Mouse (Mus musculus): ENCODE results near the gene Fetub. TPM values are rescaled to one million over a fixed set of nuclear protein-coding genes. Genes with fewer than 3 reads are reported as not detected.

Fetub gene
- total and polyA plus RNA-seq, 3 experiments = 0.96 TPM; not detected in 2

- H3K27ac ChIP-seq (ENCODE audit: control insufficient read depth, low read depth, low read length) = peak overlapping the region; percentile 93
- no peaks in the 10 kb centered on the region for H3K9me3 ChIP-seq (replicated peaks; ENCODE audit: insufficient read depth, low read length)
- no peaks in the 10 kb centered on the region for H3K27me3 ChIP-seq (ENCODE audit: control insufficient read depth in 1 of 2, insufficient read depth in 2 of 2, low read length in 2 of 2)
- peak overlapping the region; percentile 55; the same call in 1 of the 2 replicates for H3K9ac ChIP-seq (ENCODE audit: control insufficient read depth, low read depth, low read length, poor library complexity, severe bottlenecking)
- no peak for TF ChIP-seq CHD2 (IDR thresholded peaks at IDR 0.05; ENCODE audit: low read length)
- TF ChIP-seq USF1 (IDR thresholded peaks at IDR 0.05; ENCODE audit: low read depth, low read length) = peak; percentile 66; the same call in 1 of the 2 replicates
- H3K36me3 ChIP-seq (ENCODE audit: control insufficient read depth in 1 of 2, insufficient read depth in 2 of 2, low read length in 2 of 2) = peaks cover 0 to 28% of the 10 kb centered on the region in 2 experiments; a peak in 2 of 4 replicates
- no peak for DNase-seq (ENCODE audit: low read depth, low spot score)
- H3K4me3 ChIP-seq (ENCODE audit: control insufficient read depth in 1 of 2, insufficient read depth in 1 of 2, low read depth in 2 of 2, low read length in 2 of 2) = no peak overlapping the region
- H3K4me1 ChIP-seq (ENCODE audit: control insufficient read depth in 1 of 2, insufficient read depth in 2 of 2, low read length in 2 of 2) = peaks cover 19 to 35% of the 10 kb centered on the region in 2 experiments; a peak in 3 of 4 replicates
- H3K79me2 ChIP-seq (ENCODE audit: control insufficient read depth, insufficient read depth, low read length, poor library complexity) = no peaks in the 10 kb centered on the region
Measured at GRCm38 (mm10) chr16:22879945-22880595, 38.1 kb upstream of the Fetub start.

GRCm38 (mm10) chr16:22880900-22881299 is 37.2 kb upstream of the Fetub start:
- Histone ChIP-seq H3K9ac (ENCODE audit: control insufficient read depth, low read depth, low read length, poor library complexity, severe bottlenecking) (peak overlapping the region; percentile 55), H3K79me2 (ENCODE audit: control insufficient read depth, insufficient read depth, low read length, poor library complexity) (no peaks in the 10 kb centered on the region), H3K27ac (ENCODE audit: control insufficient read depth, low read depth, low read length) (peak overlapping the region; percentile 93), H3K27me3 (ENCODE audit: control insufficient read depth in 1 of 2, insufficient read depth in 2 of 2, low read length in 2 of 2) (no peaks in the 10 kb centered on the region), H3K4me1 (ENCODE audit: control insufficient read depth in 1 of 2, insufficient read depth in 2 of 2, low read length in 2 of 2) (peaks cover 19 to 42% of the 10 kb centered on the region in 2 experiments; a peak in 3 of 4 replicates), H3K4me3 (ENCODE audit: control insufficient read depth in 1 of 2, insufficient read depth in 1 of 2, low read depth in 2 of 2, low read length in 2 of 2) (peak overlapping the region in 1 of 2 experiments; percentile 8; a peak in 2 of 4 replicates), H3K9me3 (replicated peaks; ENCODE audit: insufficient read depth, low read length) (no peaks in the 10 kb centered on the region), H3K36me3 (ENCODE audit: control insufficient read depth in 1 of 2, insufficient read depth in 2 of 2, low read length in 2 of 2) (peaks cover 0 to 34% of the 10 kb centered on the region in 2 experiments; a peak in 2 of 4 replicates)
- DNase-seq (ENCODE audit: low read depth, low spot score) = no peak
- TF ChIP-seq EP300 (IDR thresholded peaks at IDR 0.05; ENCODE audit: low read depth in 1 of 2, low read length in 2 of 2) (no peak), MEF2A (IDR thresholded peaks at IDR 0.05; ENCODE audit: extremely low read depth, insufficient replicate concordance, low read depth, low read length, poor library complexity, severe bottlenecking) (no peak), MXI1 (IDR thresholded peaks at IDR 0.05; ENCODE audit: low read depth, low read length) (no peak), MAZ (IDR thresholded peaks at IDR 0.05; ENCODE audit: low read depth, low read length) (no peak), JUND (IDR thresholded peaks at IDR 0.05; ENCODE audit: low read depth, low read length) (no peak), ETS1 (IDR thresholded peaks at IDR 0.05; ENCODE audit: low read depth, low read length) (no peak), NRF1 (IDR thresholded peaks at IDR 0.05; ENCODE audit: insufficient read depth, low read depth, low read length, poor library complexity, severe bottlenecking) (no peak), HCFC1 (IDR thresholded peaks at IDR 0.05; ENCODE audit: low read depth, low read length) (no peak)

- H3K36me3 ChIP-seq (ENCODE audit: control insufficient read depth in 1 of 2, insufficient read depth in 2 of 2, low read length in 2 of 2) = peaks cover 0 to 34% of the 10 kb centered on the region in 2 experiments; a peak in 2 of 4 replicates
- no peaks in the 10 kb centered on the region for H3K79me2 ChIP-seq (ENCODE audit: control insufficient read depth, insufficient read depth, low read length, poor library complexity)
- peak overlapping the region; percentile 30; the same call in 1 of the 2 replicates for H3K9ac ChIP-seq (ENCODE audit: control insufficient read depth, low read depth, low read length, poor library complexity, severe bottlenecking)
- H3K9me3 ChIP-seq (replicated peaks; ENCODE audit: insufficient read depth, low read length) = no peaks in the 10 kb centered on the region
- H3K4me1 ChIP-seq (ENCODE audit: control insufficient read depth in 1 of 2, insufficient read depth in 2 of 2, low read length in 2 of 2) = peaks cover 19 to 45% of the 10 kb centered on the region in 2 experiments; a peak in 3 of 4 replicates
- peak overlapping the region; percentile 93 for H3K27ac ChIP-seq (ENCODE audit: control insufficient read depth, low read depth, low read length)
- DNase-seq (ENCODE audit: low read depth, low spot score) = peak; percentile 88
- no peaks in the 10 kb centered on the region for H3K27me3 ChIP-seq (ENCODE audit: control insufficient read depth in 1 of 2, insufficient read depth in 2 of 2, low read length in 2 of 2)
- peak overlapping the region in 1 of 2 experiments; percentile 4; a peak in 1 of 4 replicates for H3K4me3 ChIP-seq (ENCODE audit: control insufficient read depth in 1 of 2, insufficient read depth in 1 of 2, low read depth in 2 of 2, low read length in 2 of 2)
- TF ChIP-seq MAFK (IDR thresholded peaks at IDR 0.05; ENCODE audit: borderline replicate concordance, low read depth, low read length) = no peak; the same call in 1 of the 2 replicates
- TF ChIP-seq BHLHE40 (IDR thresholded peaks at IDR 0.05; ENCODE audit: borderline replicate concordance, low read depth, low read length) = no peak
- peak; percentile 43; the same call in 1 of the 2 replicates for TF ChIP-seq TBP (IDR thresholded peaks at IDR 0.05; ENCODE audit: low read depth, low read length)
- TF ChIP-seq NRF1 (IDR thresholded peaks at IDR 0.05; ENCODE audit: insufficient read depth, low read depth, low read length, poor library complexity, severe bottlenecking) = no peak
- no peak for TF ChIP-seq CHD2 (IDR thresholded peaks at IDR 0.05; ENCODE audit: low read length)
- peak; percentile 59; the same call in 1 of the 2 replicates for TF ChIP-seq USF1 (IDR thresholded peaks at IDR 0.05; ENCODE audit: low read depth, low read length)
- no peak for TF ChIP-seq POLR2A (IDR thresholded peaks at IDR 0.05; ENCODE audit: control insufficient read depth in 1 of 2, insufficient read depth in 1 of 2, low read depth in 1 of 2, low read length in 2 of 2, poor library complexity in 1 of 2)
- no peak for TF ChIP-seq MAZ (IDR thresholded peaks at IDR 0.05; ENCODE audit: low read depth, low read length)
- no peak for TF ChIP-seq HCFC1 (IDR thresholded peaks at IDR 0.05; ENCODE audit: low read depth, low read length)
- TF ChIP-seq TCF12 (IDR thresholded peaks at IDR 0.05; ENCODE audit: low read depth, low read length) = peak; percentile 85; the same call in 1 of the 2 replicates
- TF ChIP-seq ETS1 (IDR thresholded peaks at IDR 0.05; ENCODE audit: low read depth, low read length) = peak; percentile 89
- no peak for TF ChIP-seq NELFE (IDR thresholded peaks at IDR 0.05; ENCODE audit: low read depth, low read length)
- TF ChIP-seq MXI1 (IDR thresholded peaks at IDR 0.05; ENCODE audit: low read depth, low read length) = peak; percentile 48; the same call in 1 of the 2 replicates
- no peak for TF ChIP-seq USF2 (IDR thresholded peaks at IDR 0.05; ENCODE audit: borderline replicate concordance in 1 of 2, insufficient read depth in 1 of 2, low read depth in 1 of 2, low read length in 2 of 2)
- peak; percentile 79 to 93 for TF ChIP-seq EP300 (IDR thresholded peaks at IDR 0.05; ENCODE audit: low read depth in 1 of 2, low read length in 2 of 2)
- no peak for TF ChIP-seq ZC3H11A (IDR thresholded peaks at IDR 0.05; ENCODE audit: low read depth, low read length)
- TF ChIP-seq E2F4 (IDR thresholded peaks at IDR 0.05; ENCODE audit: borderline replicate concordance, low read depth, low read length) = no peak
- TF ChIP-seq RAD21 (IDR thresholded peaks at IDR 0.05; ENCODE audit: low read depth, low read length) = no peak
Measured at GRCm38 (mm10) chr16:22881487-22881886, 36.6 kb upstream of the Fetub start.
